Mouse (Mus musculus): ENCODE data around the gene Fry. TPM values are rescaled to one million over a fixed set of nuclear protein-coding genes. Genes with fewer than 3 reads are reported as not detected.

The Fry gene
- total RNA-seq, 2 experiments from 2014 or later, result 59.8 to 70.0 TPM

- no peak for DNase-seq (ENCODE audit: low spot score)
Measured at GRCm38 (mm10) chr5:150333328-150333731, 214.9 kb downstream of the Fry start.

DNA sequence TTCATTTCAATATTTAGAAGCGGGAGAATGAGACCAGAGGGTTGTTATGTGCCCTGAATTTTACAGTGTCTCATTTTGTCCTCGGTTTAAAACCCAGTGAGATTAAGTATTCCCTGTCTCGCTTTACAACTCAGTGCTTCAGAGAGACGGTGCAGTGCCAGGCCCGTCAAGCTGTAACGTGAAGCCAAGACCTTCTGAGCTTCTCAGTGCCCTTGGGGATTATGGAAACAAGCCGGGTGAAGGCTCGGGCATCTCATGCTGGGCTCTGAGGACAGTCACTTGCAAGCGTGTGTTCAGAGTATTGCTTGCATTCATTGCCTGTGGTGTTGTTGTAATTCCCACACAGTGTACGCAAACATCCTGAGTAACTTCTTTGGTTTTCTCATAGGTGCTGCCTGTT lies 218.0 kb downstream of the Fry start:
- DNase-seq (ENCODE audit: low spot score), result peak; percentile 71

DNA sequence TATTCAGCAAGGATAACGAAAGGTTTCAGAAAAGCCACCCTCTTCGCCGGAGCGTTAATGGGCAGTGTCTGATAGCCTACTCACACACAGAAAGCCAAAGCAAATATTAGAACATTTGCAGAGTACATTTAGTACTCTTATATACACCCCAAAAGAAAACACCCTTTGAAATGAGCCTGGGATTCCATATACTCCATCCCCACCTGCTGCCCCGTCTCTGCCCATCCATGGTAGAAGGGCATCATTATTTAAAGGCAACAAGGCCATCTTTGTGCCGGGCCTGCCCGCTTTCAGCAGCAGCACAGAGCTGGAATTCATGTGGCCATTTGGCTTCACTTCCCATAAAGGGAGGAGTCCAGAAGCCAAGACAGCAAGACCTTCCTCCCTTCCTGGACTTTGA lies 219.3 kb downstream of the Fry start:
- DNase-seq (ENCODE audit: low spot score), result no peak

DNA sequence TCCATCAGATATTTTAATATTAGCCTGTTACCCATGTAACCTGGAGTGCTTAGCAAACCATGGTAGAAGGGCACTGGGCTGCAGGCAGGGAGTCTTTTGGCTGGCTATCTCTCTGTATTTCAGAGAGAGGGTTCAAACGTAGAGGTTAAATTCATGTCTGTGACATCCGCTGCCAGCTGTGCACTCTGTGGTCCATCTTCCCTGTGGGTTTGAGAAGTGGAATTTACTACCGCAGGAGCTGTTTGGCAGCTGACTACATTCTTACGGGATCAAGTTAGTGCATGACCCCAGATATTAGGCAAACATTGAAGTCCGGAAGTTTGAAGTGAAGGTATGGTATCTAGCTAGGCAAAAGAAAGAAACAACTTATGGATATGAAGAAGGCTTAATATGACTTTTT lies 222.5 kb downstream of the Fry start:
- no peak for DNase-seq (ENCODE audit: low spot score)

- no peak for DNase-seq (ENCODE audit: low spot score)
Measured at GRCm38 (mm10) chr5:150342139-150342538, 223.7 kb downstream of the Fry start.

DNA sequence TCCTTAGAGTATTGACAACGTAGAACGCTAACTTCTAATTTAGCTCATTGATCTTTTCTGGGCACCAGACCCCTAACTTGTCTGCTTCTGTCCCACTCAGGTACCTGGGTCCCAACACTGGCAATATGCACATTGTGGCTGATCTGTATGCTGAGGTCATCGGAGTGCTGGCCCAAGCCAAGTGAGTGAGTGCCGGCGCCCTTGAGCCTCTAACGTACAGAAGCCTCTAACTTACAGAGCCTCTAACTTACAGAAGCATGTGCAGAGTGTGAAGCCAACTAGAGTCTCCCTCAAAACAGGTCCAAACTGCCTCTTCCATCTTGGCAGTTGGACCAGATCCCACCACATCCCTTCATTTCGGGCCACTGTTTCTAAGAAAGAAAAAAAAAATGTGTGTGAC lies 227.5 kb downstream of the Fry start:
- DNase-seq (ENCODE audit: low spot score), result no peak

DNA sequence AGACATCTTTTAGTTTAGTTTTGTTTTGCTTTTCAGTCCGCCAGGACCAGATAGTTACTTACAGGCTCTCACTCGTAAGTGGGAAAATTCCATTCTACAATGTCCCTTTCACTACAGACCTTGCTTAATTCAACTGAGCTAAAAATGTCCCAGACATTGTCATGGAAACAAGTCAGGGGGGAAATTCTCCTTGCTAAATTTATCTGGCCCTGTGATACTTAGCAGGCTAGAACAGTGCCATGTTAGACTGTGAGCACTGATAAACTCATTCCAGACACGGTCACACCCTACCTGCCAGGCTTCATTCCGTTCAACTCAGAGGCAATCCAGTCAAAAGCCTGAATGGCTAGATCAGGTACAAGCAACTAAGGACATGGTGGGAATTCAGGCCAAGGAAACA lies 227.9 kb downstream of the Fry start:
- no peak for DNase-seq (ENCODE audit: low spot score)

DNA sequence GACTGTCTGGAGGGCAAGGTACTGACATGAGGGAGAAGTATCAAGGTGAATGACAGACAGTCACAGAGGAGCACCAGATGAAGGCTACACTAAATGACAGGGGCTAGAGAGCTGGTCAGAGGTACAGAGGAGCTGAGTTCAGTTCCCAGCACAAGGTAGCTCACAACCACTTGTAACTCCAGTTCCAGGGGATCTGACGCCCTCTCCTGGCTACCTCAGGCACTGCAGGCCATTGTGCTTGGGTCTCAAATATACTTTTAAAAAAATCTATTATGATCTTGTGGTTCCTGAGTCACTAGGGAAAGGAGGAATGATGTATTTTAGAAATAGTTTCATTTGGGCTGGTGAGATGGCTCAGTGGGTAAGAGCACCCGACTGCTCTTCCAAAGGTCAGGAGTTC lies 229.4 kb downstream of the Fry start:
- DNase-seq (ENCODE audit: low spot score), result no peak

GRCm38 (mm10) chr5:150348302-150348701 lies 229.9 kb downstream of the Fry start:
- no peak for DNase-seq (ENCODE audit: low spot score)

DNA sequence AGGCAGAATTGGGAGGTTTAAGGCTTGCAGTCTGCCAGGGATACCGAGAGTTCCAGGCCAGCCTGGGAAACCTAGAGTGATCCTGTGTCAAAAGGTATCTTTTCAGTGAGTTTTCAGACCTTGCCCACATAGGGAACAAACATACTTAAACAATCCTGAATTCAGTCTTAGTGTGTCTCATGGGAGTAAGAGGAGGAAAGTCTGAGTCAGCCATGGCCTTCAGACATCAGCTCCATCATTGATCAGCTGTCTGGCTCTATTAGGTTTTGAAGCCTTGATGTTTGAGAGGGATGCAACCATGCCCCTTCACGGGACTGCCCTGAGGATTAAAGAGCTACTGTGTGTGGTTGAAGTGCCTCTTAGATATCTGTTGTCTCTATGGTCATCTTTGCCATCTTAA lies 232.7 kb downstream of the Fry start:
- no peak for DNase-seq (ENCODE audit: low spot score)

- DNase-seq (ENCODE audit: low spot score), result no peak
Measured at GRCm38 (mm10) chr5:150358671-150359070, 240.2 kb downstream of the Fry start.

GRCm38 (mm10) chr5:150362241-150362640 lies 243.8 kb downstream of the Fry start:
- peak; percentile 38 for DNase-seq (ENCODE audit: low spot score)

DNA sequence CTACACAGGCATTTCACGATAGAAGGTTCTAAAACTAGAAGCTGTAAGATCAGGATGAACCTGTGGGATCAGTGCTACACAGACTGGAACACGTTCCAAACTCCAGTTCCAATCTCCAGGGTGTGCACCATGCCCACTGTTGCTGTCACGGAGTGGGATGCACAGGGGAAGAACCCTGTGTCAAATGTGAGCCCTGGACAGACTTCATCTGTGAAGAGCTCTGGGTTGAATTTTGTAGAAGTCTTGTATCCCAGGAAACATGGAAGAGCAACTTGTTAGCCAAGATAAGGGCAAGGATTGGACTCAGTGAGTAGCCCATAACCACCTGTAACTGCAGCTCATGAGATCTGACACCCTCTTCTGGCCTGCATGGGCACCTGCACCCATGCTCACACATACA lies 246.2 kb downstream of the Fry start:
- no peak for DNase-seq (ENCODE audit: low spot score)

DNA sequence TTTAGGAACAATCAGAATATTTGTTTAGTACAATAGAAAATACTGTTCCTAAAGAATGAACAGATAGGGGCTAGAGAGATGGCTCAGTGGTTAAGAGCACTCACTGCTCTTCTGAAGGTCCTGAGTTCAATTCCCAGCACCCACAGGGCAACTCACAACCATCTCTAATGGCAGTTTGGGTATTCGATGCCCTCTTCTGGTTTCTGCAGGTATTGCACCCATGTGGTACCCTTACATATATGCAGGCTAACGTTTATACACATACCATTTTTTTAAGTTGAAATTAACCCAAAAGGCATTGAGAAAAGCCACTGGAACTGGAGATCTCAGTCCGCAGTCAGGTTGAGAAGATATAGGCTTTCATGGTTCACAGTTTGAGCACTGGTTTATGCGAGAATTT lies 248.6 kb downstream of the Fry start:
- no peak for DNase-seq (ENCODE audit: low spot score)

- DNase-seq (ENCODE audit: low spot score), result no peak
Measured at GRCm38 (mm10) chr5:150370291-150370690, 251.8 kb downstream of the Fry start.

DNA sequence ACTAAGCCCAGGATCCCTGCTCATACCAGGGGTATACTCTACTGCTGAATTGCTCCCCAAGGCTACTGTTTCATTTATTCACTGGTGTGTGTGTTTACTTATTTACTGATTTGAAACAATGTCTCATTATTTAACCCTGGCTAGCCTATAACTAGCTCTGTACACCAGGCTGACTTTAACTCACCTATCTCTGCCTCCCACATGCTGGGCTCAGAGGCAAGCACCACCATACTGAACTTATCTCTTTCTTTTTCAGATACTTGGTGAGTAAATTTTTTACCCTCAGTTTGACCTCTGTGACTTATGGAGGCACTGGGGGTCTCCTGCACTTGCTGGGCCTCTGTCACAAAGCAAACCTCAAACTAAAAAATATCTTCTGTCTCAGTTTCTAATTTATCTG lies 252.4 kb downstream of the Fry start:
- no peak for DNase-seq (ENCODE audit: low spot score)

DNA sequence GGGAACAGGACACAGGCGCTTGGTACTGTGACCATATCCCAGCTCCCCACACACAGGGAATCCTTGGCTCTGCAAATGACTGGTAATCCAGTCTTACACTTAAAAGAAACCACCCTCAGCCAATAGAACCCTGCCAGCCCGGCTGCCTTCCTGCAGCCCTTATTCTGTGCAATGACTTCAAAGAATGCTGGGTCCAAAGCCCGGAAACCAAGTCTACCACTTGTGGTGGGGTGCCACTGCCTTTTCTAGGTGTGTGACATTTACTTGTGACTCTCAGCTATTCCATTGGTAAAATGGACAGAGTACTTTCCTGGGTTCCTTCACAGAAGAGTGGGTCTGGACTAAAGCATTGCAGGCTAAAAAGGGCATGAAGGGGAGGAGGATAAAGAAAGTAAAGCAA lies 254.5 kb downstream of the Fry start:
- no peak for DNase-seq (ENCODE audit: low spot score)

- DNase-seq (ENCODE audit: low spot score), result no peak
Measured at GRCm38 (mm10) chr5:150374778-150375559, 256.5 kb downstream of the Fry start.

DNA sequence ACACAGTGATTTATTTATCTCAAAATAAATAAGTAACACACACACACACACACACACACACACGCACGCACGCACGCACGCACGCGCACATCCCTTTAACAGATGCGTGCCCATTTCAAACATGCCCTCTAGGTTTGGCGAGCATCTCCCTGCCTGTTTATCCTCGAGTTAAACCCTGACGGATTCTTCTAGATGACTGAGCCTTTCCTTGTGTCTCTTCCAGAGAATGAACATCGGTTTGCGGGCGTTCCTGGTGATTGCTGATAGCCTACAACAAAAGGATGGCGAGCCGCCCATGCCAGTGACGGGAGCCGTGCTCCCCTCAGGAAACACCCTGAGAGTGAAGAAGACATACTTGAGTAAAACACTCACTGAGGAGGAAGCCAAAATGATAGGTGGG lies 260.1 kb downstream of the Fry start:
- DNase-seq (ENCODE audit: low spot score), result no peak

GRCm38 (mm10) chr5:150380767-150381166 lies 262.3 kb downstream of the Fry start:
- DNase-seq (ENCODE audit: low spot score), result no peak

DNA sequence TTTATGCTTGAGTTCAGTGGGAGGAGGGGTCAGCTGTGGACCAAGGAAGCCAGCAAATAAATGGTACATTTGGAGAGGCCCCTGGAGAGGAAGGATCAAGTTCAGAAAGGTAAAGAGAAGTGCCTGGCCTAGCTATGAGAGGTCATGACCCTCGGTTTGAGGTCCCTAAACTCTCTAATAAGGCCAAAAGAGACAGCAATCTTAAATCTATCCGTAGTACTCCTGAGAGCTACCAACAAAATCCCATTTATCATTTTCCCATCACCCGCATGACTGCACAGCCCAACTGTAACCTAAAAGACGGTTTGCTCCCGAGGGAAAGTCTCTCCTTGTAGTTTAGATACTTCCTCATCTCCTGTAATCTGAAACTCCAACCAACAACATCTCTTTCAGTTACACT lies 264.0 kb downstream of the Fry start:
- no peak for DNase-seq (ENCODE audit: low spot score)

DNA sequence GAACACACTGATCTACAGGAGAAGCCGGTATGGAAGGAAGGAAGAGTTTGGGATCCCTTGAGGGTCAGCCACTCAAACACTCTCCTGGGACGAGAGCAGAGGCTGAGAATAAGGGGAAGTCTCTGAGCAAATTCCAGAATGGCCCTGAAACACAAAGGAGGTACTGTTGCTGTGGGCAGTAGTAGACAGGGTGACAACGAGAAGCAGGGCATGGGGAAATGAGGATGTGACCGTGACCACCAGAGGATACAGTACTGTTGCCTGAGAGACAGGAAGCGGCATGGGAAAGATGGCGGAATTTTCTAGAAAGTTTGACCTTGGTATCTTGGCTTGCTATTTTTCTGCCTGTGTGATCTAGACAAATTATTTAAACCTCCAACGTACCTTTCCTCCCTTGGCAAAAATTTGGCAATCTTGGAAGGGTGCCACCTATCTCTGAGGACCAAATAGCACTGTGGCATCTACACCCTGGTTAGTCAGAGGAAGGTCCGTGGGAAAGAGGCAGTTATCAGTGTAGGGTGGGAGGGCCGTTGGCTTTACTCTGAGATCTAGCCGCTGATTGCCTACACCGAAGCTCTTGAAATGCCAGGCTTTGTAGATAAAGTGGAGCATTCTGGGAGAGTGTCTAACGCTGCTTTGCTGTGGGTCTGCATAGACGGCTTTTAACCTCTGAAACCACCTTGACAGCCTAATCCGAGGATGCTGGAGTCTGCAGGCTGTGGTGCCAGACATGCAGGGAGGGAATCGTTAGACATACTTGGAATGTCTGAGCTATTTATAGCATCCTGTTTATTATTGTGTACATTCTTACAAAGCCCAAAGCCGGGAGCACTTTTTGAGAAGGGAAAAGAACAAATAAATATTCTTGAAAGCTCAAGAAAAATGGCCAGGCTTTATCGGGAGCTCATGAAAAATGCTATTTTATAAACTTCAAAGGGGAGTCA lies 266.1 kb downstream of the Fry start:
- DNase-seq (ENCODE audit: low spot score), result no peak

DNA sequence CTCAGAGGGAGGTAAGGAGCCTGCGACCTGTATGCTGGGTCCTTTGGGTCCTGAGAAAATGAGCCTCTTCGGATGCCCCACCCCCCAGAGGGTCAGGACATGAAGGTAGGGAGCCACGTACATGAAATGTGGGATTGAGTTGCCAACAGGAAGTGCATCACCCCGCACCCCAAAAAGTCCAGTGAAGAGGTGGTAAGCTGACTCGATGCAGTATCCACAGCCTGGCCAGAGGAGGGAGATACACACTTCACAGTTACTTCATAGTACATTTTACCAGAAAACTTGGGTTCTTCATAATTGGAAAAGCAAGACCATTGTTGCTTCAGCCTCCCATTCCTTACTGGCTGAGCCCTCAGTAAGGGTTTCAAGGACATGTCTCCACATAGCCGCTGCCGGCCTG lies 266.8 kb downstream of the Fry start:
- DNase-seq (ENCODE audit: low spot score), result no peak
